Mouse (Mus musculus) ES-Bruce4 (cell line): ENCODE results near the gene Lats2. TPM values are rescaled to one million over a fixed set of nuclear protein-coding genes. Genes with fewer than 3 reads are reported as not detected.

Source experiments
- H3K27ac ChIP-seq: 2 replicates; pipeline ENCODE4 v1.5.1; 2012; ENCODE audit warnings: low read length, inconsistent platforms; ENCODE audit not compliant: insufficient read depth
- H3K27me3 ChIP-seq: 2 replicates; pipeline ENCODE4 v1.6.1; 2012; ENCODE audit warnings: mild to moderate bottlenecking, low read length, inconsistent platforms; ENCODE audit not compliant: control insufficient read depth, poor library complexity, insufficient read depth, severe bottlenecking
- H3K36me3 ChIP-seq: 2 replicates; pipeline ENCODE4 v1.6.1; 2012; ENCODE audit warnings: inconsistent platforms, mild to moderate bottlenecking, low read length, moderate library complexity; ENCODE audit not compliant: control insufficient read depth, poor library complexity, insufficient read depth, severe bottlenecking
- H3K4me1 ChIP-seq: one replicate; pipeline ENCODE4 v1.8.1; 2011; ENCODE audit warnings: low read length; ENCODE audit not compliant: control insufficient read depth, insufficient read depth
- H3K4me3 ChIP-seq: 2 replicates; pipeline ENCODE4 v1.5.1; 2011; ENCODE audit warnings: low read depth, mild to moderate bottlenecking, low read length
- H3K9ac ChIP-seq: 2 replicates; pipeline ENCODE4 v1.6.1; 2012; ENCODE audit warnings: low read depth, mild to moderate bottlenecking, inconsistent platforms; ENCODE audit not compliant: poor library complexity, severe bottlenecking
- H3K9me3 ChIP-seq: replicated peaks from 2 replicates; pipeline ENCODE4 v1.6.1; 2012; ENCODE audit warnings: mild to moderate bottlenecking, low read length, inconsistent platforms; ENCODE audit not compliant: control insufficient read depth, poor library complexity, insufficient read depth, severe bottlenecking
- CTCF ChIP-seq: IDR thresholded peaks from one replicate; pipeline ENCODE4 v1.8.1; 2011; ENCODE audit warnings: low read depth, low read length
- EP300 ChIP-seq: IDR thresholded peaks from 2 replicates; pipeline ENCODE4 v1.6.1; 2011; ENCODE audit warnings: low read depth, low read length; ENCODE audit not compliant: insufficient read depth
- POLR2A ChIP-seq: IDR thresholded peaks from one replicate; pipeline ENCODE4 v1.8.1; 2011; ENCODE audit warnings: low read length; ENCODE audit not compliant: insufficient read depth
- polyA plus RNA-seq: library from polyadenylated mRNA; stranded (reverse); fragments of >200 nt; gene quantifications from 2 replicates; pipeline ENCODE4 v1.2.4, GENCODE M21; 2011; ENCODE audit warnings: low read depth; ENCODE audit not compliant: missing spikeins, insufficient read depth, insufficient read length

Gene Lats2
- polyA plus RNA-seq, 1 experiment: 18.4 TPM

- Histone ChIP-seq H3K9ac (no peak overlapping the region), H3K4me1 (no peaks in the 10 kb centered on the region), H3K9me3 (no peaks in the 10 kb centered on the region), H3K36me3 (no peaks in the 10 kb centered on the region), H3K4me3 (no peak overlapping the region), H3K27me3 (peaks cover 16% of the 10 kb centered on the region), H3K27ac (no peak overlapping the region)
- TF ChIP-seq EP300: no peak
- TF ChIP-seq POLR2A: no peak
- TF ChIP-seq CTCF: no peak
Observed at GRCm38 (mm10) chr14:57744547-57744946, 13.6 kb downstream of the Lats2 start.

GRCm38 (mm10) chr14:57740651-57741050, 17.5 kb downstream of the Lats2 start:
- H3K36me3 ChIP-seq: no peaks in the 10 kb centered on the region
- no peak for TF ChIP-seq POLR2A
- TF ChIP-seq EP300: no peak
- TF ChIP-seq CTCF: no peak
- H3K9ac ChIP-seq: no peak overlapping the region
- no peak overlapping the region for H3K4me3 ChIP-seq
- H3K27ac ChIP-seq: no peak overlapping the region
- peaks cover 9% of the 10 kb centered on the region for H3K27me3 ChIP-seq
- H3K9me3 ChIP-seq: no peaks in the 10 kb centered on the region
- H3K4me1 ChIP-seq: no peaks in the 10 kb centered on the region

- H3K27ac ChIP-seq: no peak overlapping the region
Observed at GRCm38 (mm10) chr14:57737089-57737488, 21.1 kb downstream of the Lats2 start.

GRCm38 (mm10) chr14:57736141-57736540, 22.0 kb downstream of the Lats2 start:
- H3K27me3 ChIP-seq: no peaks in the 10 kb centered on the region; the same call in none of the 2 replicates
- no peak for TF ChIP-seq CTCF
- TF ChIP-seq EP300: no peak

More at GRCm38 (mm10) chr14:57737089-57737488, 21.1 kb downstream of the Lats2 start:
- no peak for TF ChIP-seq EP300
- TF ChIP-seq POLR2A: no peak
- no peak for TF ChIP-seq CTCF
- Histone ChIP-seq H3K4me3 (no peak overlapping the region), H3K9me3 (no peaks in the 10 kb centered on the region), H3K9ac (no peak overlapping the region), H3K27me3 (no peaks in the 10 kb centered on the region; the same call in none of the 2 replicates), H3K4me1 (peaks cover 6% of the 10 kb centered on the region), H3K36me3 (no peaks in the 10 kb centered on the region)

GRCm38 (mm10) chr14:57732668-57733293, 25.4 kb downstream of the Lats2 start:
- H3K27ac ChIP-seq: peak overlapping the region; percentile 18; the same call in 1 of the 2 replicates
- H3K9ac ChIP-seq: no peak overlapping the region
- no peaks in the 10 kb centered on the region; the same call in none of the 2 replicates for H3K27me3 ChIP-seq
- H3K36me3 ChIP-seq: no peaks in the 10 kb centered on the region
- TF ChIP-seq EP300 (0 out of 2 replicates have a peak, but pooled peaks have one; percentile 44), CTCF (no peak), POLR2A (no peak)
- peaks cover 6% of the 10 kb centered on the region for H3K4me1 ChIP-seq
- no peak overlapping the region for H3K4me3 ChIP-seq
- no peaks in the 10 kb centered on the region for H3K9me3 ChIP-seq

More at GRCm38 (mm10) chr14:57736141-57736540, 22.0 kb downstream of the Lats2 start:
- H3K9ac ChIP-seq: no peak overlapping the region
- no peak overlapping the region for H3K4me3 ChIP-seq
- H3K4me1 ChIP-seq: peaks cover 6% of the 10 kb centered on the region
- H3K9me3 ChIP-seq: no peaks in the 10 kb centered on the region
- H3K27ac ChIP-seq: no peak overlapping the region
- no peaks in the 10 kb centered on the region for H3K36me3 ChIP-seq

GRCm38 (mm10) chr14:57730527-57730926, 27.7 kb downstream of the Lats2 start:
- H3K27me3 ChIP-seq: no peaks in the 10 kb centered on the region; the same call in none of the 2 replicates
- TF ChIP-seq POLR2A: no peak
- TF ChIP-seq EP300: no peak
- no peak for TF ChIP-seq CTCF
- H3K27ac ChIP-seq: no peak overlapping the region
- no peaks in the 10 kb centered on the region for H3K36me3 ChIP-seq
- H3K4me1 ChIP-seq: peaks cover 6% of the 10 kb centered on the region
- no peak overlapping the region for H3K4me3 ChIP-seq
- H3K9ac ChIP-seq: no peak overlapping the region
- no peaks in the 10 kb centered on the region for H3K9me3 ChIP-seq
